21 mouse cellular contexts compared by ENCODE assay signal in the genomic region with DNA sequence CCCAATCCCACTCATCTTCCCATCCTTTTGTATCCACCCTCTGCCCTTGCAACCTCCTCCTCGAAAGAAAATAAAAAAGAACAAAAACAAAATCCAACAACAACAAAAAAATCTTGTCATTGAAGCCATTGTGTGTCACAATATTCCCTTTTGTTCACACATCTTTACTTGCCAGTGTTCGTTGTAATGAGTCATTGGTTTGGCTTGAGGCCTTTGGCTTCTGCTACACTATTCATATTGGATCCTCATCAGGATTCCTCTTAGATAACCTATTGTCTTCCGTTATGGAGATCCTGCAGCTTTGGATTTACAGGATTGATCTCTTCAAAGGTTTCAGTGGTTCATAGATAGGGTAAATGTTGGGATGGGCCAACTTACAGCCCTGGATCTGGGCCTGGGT.
DNase-seq lines count a peak whose midpoint lies in the region; ATAC-seq and TF ChIP-seq lines count a peak whose summit lies in the region.
"Had no signal": no experiment of that assay in that cellular context is flagged by ENCODE, and none has a peak within 500 bp of the region (broad histone marks: within the 10 kb centered on the region; RNA-seq: fewer than 3 reads in every experiment).

No protein-coding gene starts in this region.

- ATAC-seq in activated CD4-positive, CD25-positive, alpha-beta regulatory T cell, adult 4 months: no peak
- ATAC-seq: forebrain, embryonic 14.5 days; intestine, embryonic 15.5 days had no signal

- peak overlapping the region; percentile 47; the same call in 1 of the 2 replicates for H3K27ac ChIP-seq in cerebellum, adult 2 months (ENCODE audit: insufficient read depth, low read length)
- H3K27ac ChIP-seq: embryonic facial prominence, embryonic 10.5 days; forebrain, embryonic 10.5 days; heart, adult 2 months; hindbrain, embryonic 10.5 days; hindbrain, embryonic 14.5 days; intestine, embryonic 15.5 days had no signal

- TF ChIP-seq POLR2A in cerebellum, adult 2 months (IDR thresholded peaks at IDR 0.05; ENCODE audit: borderline replicate concordance, insufficient read depth, low read length): no peak

- DNase-seq in cerebellum, adult 2 months: no peak
- no peak for DNase-seq in cerebellum, postnatal 4 days (ENCODE audit: low spot score in 2 of 2)
- peak; percentile 27 for DNase-seq in layer of hippocampus, adult 9-11 months
- no peak for DNase-seq in layer of hippocampus, adult 8-10 months (ENCODE audit: low spot score in 2 of 2)
- DNase-seq in ZHBTc4 (ENCODE audit: low read depth, low spot score): peak; percentile 7
- peak; percentile 2 for DNase-seq in fat pad, adult 2 months (ENCODE audit: extremely low read depth, low read depth, low spot score)
- no peak for DNase-seq in liver
- DNase-seq: adrenal gland, postnatal 10 days; cerebellum, adult 18-20 months; cerebellum, postnatal 10 days; gastrocnemius, postnatal 10 days; heart, adult 2 months; kidney, adult 18-20 months had no signal

- no peaks in the 10 kb centered on the region for H3K4me1 ChIP-seq in cerebellum, adult 2 months (ENCODE audit: control insufficient read depth, insufficient read depth, low read length)
- H3K4me1 ChIP-seq: embryonic facial prominence, embryonic 10.5 days; forebrain, embryonic 10.5 days; hindbrain, embryonic 10.5 days; intestine, embryonic 15.5 days had no signal

- no peak overlapping the region for H3K4me3 ChIP-seq in cerebellum, adult 2 months (replicated peaks; ENCODE audit: insufficient read depth, low read depth, low read length)
- H3K4me3 ChIP-seq: embryonic facial prominence, embryonic 10.5 days; forebrain, embryonic 10.5 days; heart, adult 2 months; heart, embryonic 12.5 days; hindbrain, embryonic 10.5 days; intestine, embryonic 15.5 days had no signal

- no peak for TF ChIP-seq CTCF in cerebellum, adult 2 months (IDR thresholded peaks at IDR 0.05; ENCODE audit: borderline replicate concordance, insufficient read depth, low read depth, low read length)

- no peaks in the 10 kb centered on the region for H3K27me3 ChIP-seq in cerebellum, adult 2 months (ENCODE audit: control insufficient read depth, insufficient read depth, low read length)
- H3K27me3 ChIP-seq: heart, embryonic 12.5 days; intestine, embryonic 15.5 days had no signal

- 58% methylated on average over 3 of the region's 3 CpGs for WGBS in cerebellum, adult 2 months

Comparison
In these comparisons a context has a peak if more than half of its experiments do, and no peak if none do; other contexts are left out.
1. DNase-seq: peak in layer of hippocampus, adult 9-11 months (single experiment), ZHBTc4 (single experiment) and fat pad, adult 2 months (single experiment); none in cerebellum, adult 2 months (0 of 2), cerebellum, postnatal 4 days (0 of 2), layer of hippocampus, adult 8-10 months (0 of 2) and liver (single experiment).